Mouse (Mus musculus) olfactory bulb, adult 2 months (tissue): ENCODE data around the gene Plekha6. TPM values are rescaled to one million over a fixed set of nuclear protein-coding genes. Genes with fewer than 3 reads are reported as not detected.
"Not testable (repeated sequence)": the region's sequence is repeated elsewhere in the genome, so short reads cannot be mapped to it uniquely, and the experiment has no call there.

Experiments used
- H3K27ac ChIP-seq: fragments of 200-500 bp; 2 replicates; pipeline ENCODE4 v1.5.1; 2012; ENCODE audit warnings: low read depth, low read length; ENCODE audit not compliant: insufficient read depth
- H3K4me1 ChIP-seq: fragments of 200-500 bp; 2 replicates; pipeline ENCODE4 v1.6.1; 2012; ENCODE audit warnings: low read length; ENCODE audit not compliant: control insufficient read depth, insufficient read depth
- H3K4me3 ChIP-seq: fragments of 200-500 bp; 2 replicates; pipeline ENCODE4 v1.5.1; 2012; ENCODE audit warnings: mild to moderate bottlenecking, low read depth, low read length, moderate library complexity; ENCODE audit not compliant: insufficient read depth
- CTCF ChIP-seq: fragments of 200-500 bp; IDR thresholded peaks from 2 replicates; pipeline ENCODE4 v1.5.1; 2012; ENCODE audit warnings: low read depth, mild to moderate bottlenecking, low read length, moderate library complexity; ENCODE audit not compliant: insufficient read depth
- POLR2A ChIP-seq: fragments of 200-500 bp; IDR thresholded peaks from 2 replicates; pipeline ENCODE4 v1.6.1; 2012; ENCODE audit warnings: mild to moderate bottlenecking, low read depth, low read length, moderate library complexity; ENCODE audit not compliant: insufficient read depth
- WGBS: fragments of 180-500 bp; shearing (Covaris S2); methylation state at CpG from one replicate; pipeline ENCODE4 v1.1.7; 2018; 5-methylcytosine and 5-hydroxymethylcytosine counted together
- polyA plus RNA-seq: library from polyadenylated mRNA; stranded (reverse); fragments of >200 nt; gene quantifications from 2 replicates; pipeline ENCODE4 v1.2.4, GENCODE M21; 2012; ENCODE audit warnings: low replicate concordance; ENCODE audit not compliant: missing spikeins, insufficient read depth, insufficient read length

Plekha6 gene
- polyA plus RNA-seq, 1 experiment: not detected

DNA sequence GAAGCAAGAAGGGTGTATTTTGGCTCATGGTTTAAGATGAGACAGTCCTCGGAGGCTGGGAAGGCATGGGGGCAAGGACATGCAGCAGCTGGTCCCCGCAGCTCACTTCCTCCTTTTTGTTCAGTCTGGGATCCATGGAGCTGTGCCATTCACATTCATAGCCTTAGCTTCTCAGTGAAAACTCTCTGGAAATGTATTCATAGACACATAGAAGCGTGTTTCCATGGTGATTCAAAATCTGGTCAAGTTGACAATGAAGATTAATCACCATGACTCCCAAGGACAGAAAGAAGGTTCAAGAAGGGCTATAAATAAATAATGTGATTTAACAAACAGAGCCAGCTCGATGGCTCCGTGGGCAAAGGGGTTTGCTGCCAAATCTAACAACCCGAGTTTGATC lies 169.9 kb downstream of the Plekha6 start:
- H3K27ac ChIP-seq: no peak overlapping the region
- WGBS: 53% methylated on average over 6 of the region's 6 CpGs
- no peak overlapping the region for H3K4me3 ChIP-seq
- no peak for TF ChIP-seq POLR2A
- no peak for TF ChIP-seq CTCF
- peaks cover 7% of the 10 kb centered on the region for H3K4me1 ChIP-seq

DNA sequence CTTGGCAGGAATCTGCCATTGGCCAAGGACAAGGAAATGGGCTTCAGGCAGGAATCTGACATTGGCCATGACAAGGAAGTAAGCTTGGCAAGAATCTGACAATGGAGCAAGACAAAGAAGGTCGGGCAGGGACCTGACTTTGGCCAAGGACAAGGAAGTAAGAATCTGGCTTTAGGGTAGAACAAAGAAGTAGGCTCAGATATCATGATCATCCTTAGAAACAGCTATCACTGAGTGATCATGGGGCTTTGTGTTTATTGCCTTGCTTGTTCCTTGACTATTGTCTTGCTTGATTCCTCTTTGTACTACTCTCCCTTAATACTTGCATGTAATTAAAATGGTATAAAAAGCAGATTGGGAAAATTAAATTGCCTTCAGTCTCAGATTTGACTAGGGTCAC lies 176.4 kb downstream of the Plekha6 start:
- not testable (repeated sequence) for H3K4me3 ChIP-seq, H3K4me1 ChIP-seq, H3K27ac ChIP-seq
- 83% methylated on average over 1 of the region's 1 CpGs for WGBS

DNA sequence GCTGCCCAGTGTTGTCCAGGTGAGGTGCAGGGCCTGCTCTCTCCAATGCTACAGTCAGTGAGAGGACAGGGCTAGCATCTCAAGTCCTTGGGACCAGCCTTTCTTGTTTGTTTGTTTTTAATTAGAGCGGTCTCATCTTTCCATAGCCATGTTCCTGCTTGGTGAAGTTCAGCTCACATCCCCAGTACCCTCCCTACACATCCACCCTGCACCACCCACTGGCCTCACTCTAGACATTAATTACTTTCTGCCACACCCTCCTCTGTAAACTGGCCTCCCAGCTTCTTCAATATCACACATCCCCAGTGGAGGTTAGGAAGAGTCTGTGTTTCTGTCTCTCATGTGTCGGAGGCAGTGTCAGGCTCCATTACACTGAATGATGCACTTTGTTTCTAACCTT lies 180.3 kb downstream of the Plekha6 start:
- TF ChIP-seq POLR2A: no peak
- H3K4me1 ChIP-seq: no peaks in the 10 kb centered on the region
- H3K4me3 ChIP-seq: no peak overlapping the region
- 94% methylated on average over 2 of the region's 2 CpGs for WGBS
- no peak overlapping the region for H3K27ac ChIP-seq

DNA sequence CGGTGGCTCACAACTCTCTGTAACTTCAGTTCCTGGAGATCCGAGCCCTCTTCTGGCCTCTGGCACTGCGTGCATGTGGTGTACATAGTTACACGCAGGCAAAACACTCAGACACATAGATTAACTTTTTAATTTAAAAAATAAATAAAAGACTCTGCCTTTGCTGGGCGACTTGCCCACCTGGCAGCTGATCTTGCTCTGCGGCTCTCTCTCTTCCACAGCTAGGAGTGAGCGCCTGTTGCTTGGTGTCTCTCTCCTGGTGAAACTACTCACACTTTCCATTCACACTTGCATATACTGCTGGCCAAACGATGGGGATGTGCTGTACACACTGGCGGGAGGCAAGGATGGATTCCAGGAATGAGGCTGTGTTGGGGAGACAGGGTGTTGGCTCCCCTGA lies 182.5 kb downstream of the Plekha6 start:
- Histone ChIP-seq H3K4me1 (no peaks in the 10 kb centered on the region), H3K27ac (no peak overlapping the region), H3K4me3 (no peak overlapping the region)
- WGBS: 85% methylated on average over 9 of the region's 9 CpGs
- TF ChIP-seq POLR2A (no peak), CTCF (no peak)

DNA sequence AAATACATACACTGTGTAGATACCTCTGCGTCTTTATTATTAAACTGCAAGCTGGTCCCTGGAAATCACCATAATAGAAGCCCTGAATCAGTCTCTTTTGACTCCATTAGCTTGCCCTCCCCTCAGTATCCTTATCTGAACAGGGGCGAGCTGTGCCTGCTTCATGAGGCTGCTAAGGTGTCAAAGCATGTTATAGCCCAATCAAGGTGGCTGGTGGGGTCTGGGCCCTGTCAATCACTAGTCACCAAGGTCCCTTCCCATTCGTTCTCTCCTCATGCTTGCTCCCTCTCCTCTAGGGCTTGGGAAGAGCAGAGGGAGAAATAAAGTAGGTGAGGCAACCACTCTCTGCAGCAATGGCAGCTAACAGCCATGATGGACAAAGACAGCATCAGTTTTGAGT lies 183.2 kb downstream of the Plekha6 start:
- Histone ChIP-seq H3K27ac (no peak overlapping the region), H3K4me3 (no peak overlapping the region), H3K4me1 (no peaks in the 10 kb centered on the region)
- TF ChIP-seq CTCF (no peak), POLR2A (no peak)
- 91% methylated on average over 3 of the region's 3 CpGs for WGBS

DNA sequence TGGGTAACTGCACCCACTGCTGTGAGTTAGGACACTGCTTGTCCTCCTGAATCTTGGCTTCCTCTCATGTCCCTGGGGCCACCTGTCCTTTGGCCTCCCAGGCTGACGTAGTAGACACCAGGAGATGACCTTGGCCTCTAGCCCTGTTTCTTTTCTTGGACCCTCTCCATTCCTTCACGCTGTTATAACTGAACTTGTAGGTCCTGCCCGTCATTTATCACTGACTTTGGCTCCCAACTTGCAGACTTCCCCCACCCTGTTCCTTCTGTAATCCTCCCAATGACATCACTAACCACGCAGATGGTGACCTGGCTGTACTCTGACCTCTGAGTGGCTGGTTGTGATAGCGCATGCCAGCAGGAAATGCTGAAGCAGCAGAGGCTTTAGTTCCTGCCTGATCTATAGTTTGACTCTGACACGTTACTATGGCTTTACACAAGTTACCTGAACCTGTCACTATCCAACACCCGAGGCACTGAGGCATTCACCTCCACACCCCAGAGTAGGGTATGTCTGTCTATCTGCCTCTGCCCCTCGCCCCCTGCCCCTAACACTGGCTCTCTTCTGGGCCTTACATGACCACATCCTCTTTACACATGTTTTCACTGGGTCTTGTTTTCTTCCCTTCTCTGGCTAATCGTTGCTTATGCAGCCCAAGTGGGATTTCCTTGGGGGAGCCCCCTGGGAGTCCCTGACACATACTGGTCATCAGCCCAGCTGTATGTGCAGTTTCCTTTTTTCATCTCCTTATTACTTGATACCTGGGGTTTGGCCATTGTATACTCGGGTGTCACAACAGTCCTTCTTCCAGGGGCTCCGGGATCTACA lies 183.9 kb downstream of the Plekha6 start:
- H3K4me3 ChIP-seq: no peak overlapping the region
- TF ChIP-seq CTCF (no peak), POLR2A (no peak)
- no peak overlapping the region for H3K27ac ChIP-seq
- no peaks in the 10 kb centered on the region for H3K4me1 ChIP-seq
- WGBS: 81% methylated on average over 11 of the region's 11 CpGs

DNA sequence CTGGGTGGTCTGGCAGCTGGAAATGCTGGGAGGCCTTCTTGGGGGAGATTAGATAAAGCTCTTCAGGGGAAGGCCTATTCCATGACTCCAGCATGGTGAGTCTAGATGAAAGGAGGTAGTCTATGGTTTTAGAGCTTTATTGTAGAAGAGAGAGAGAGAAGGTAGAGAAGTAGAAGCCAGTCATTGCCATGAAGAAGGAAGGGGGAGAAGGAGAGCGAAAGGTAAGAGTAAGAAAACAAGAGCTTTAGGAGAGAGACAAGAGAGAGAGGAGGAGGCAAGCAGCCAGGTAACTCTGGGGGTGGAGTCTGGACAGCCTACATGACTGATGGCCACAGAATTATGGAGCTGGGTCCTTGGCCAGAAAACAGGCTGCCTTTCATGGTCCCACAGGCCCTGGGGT lies 186.2 kb downstream of the Plekha6 start, which contains the start of gene Ren1:
Ren1 (plus strand) TSS at position 301 of the 400 bp plus-strand sequence.
- TF ChIP-seq POLR2A: no peak
- no peak for TF ChIP-seq CTCF
- 100% methylated on average over 1 of the region's 1 CpGs for WGBS
- Histone ChIP-seq H3K4me3 (no peak within 1 kb of the TSS), H3K4me1 (no peaks in the 10 kb centered on the region), H3K27ac (no peak within 1 kb of the TSS)

DNA sequence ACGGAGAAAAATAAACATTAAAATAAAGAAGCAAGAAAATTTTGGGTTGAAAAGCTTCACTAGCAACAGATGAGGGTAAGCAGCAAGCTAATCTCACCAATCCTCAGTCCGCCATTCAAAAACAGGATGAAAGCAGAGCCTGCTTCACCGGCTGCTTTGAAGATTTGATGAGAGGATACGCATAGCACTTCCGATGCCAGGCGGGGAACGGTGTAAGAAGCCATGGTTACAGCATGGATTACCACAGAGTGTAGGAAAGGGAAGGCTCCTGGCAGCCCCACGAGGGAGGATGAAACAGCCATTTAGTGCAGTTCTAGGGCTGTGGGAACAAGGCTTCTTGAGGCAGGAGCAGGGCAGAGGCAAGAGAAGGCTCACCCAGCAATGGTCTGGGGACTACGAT lies 187.8 kb downstream of the Plekha6 start:
- WGBS: 54% methylated on average over 9 of the region's 9 CpGs
- Histone ChIP-seq H3K4me1 (no peaks in the 10 kb centered on the region), H3K27ac (no peak overlapping the region), H3K4me3 (no peak overlapping the region)
- TF ChIP-seq POLR2A (no peak), CTCF (no peak)

Other genes starting within 250 kb of the Plekha6 start
- 64.3 and 103 TPM in 2 replicates for gene Mdm4, start 133.6 kb upstream of the Plekha6 start, polyA plus RNA-seq
- 38.2 TPM in 1 of 2 replicates, not detected in the other for gene Pik3c2b, start 118.5 kb upstream of the Plekha6 start, polyA plus RNA-seq
- gene Ppp1r15b, start 33.1 kb upstream of the Plekha6 start, polyA plus RNA-seq: not detected in 2 replicates
- not detected in 2 replicates for gene Golt1a, start 145.6 kb downstream of the Plekha6 start, polyA plus RNA-seq
- gene Kiss1, start 157.7 kb downstream of the Plekha6 start, polyA plus RNA-seq: not detected in 2 replicates
- gene Ren1, start 186.3 kb downstream of the Plekha6 start, polyA plus RNA-seq: not detected in 2 replicates
- gene Etnk2, start 199.4 kb downstream of the Plekha6 start, polyA plus RNA-seq: not detected in 2 replicates